Mouse (Mus musculus): ENCODE data around the gene Aff1.

DNA sequence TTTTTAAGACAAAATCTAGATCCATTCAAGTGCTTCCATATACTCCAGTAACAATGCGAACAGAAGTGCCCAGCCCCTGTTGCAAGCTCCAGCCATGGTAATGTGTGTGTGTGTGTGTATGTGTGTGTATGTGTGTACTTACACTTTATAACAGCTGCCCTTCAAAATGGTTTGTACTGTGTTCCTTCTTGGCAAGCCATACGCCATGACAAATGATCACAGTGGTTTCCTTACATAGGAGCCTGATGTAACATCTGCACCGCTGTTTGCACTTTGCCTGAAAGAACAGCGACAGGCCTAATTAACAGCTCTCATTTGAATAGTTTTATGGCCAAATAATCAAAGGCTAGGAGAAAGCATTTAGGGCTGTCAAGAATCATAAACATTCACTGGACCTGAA is 37.4 kb upstream of the Aff1 start:
- TF ChIP-seq CTCF (IDR thresholded peaks at IDR 0.05; ENCODE audit: low read depth) (no peak), EP300 (IDR thresholded peaks at IDR 0.05; ENCODE audit: low read depth) (no peak)
